Mouse (Mus musculus): Measurements from ENCODE around the gene Pde12. TPM values are rescaled to one million over a fixed set of nuclear protein-coding genes. Genes with fewer than 3 reads are reported as not detected.

The Pde12 gene
- 3.9 and 4.3 TPM in 2 replicates for polyA plus RNA-seq (2012; rRNA removed; ENCODE audit: low replicate concordance)

GRCm38 (mm10) chr14:26669292-26670073, at the start of gene Pde12:
Gene Pde12, minus strand, starts transcription at chr14:26669883.

GRCm38 (mm10) chr14:26692974-26693373, 23.3 kb upstream of the Pde12 start, which contains the start of gene Dnah12:
Gene Dnah12, plus strand, starts transcription at chr14:26693274.

GRCm38 (mm10) chr14:26637851-26638707, 31.6 kb downstream of the Pde12 start, which contains the start of gene Arf4:
Gene Arf4, plus strand, starts transcription at chr14:26638074.

Other genes with a start within 250 kb of the Pde12 start
- gene Slmap, start 135.0 kb downstream of the Pde12 start, polyA plus RNA-seq (2012; rRNA removed; ENCODE audit: low replicate concordance): 18.3 and 25.0 TPM in 2 replicates
- 5.3 and 6.7 TPM in 2 replicates for gene Dennd6a, start 96.0 kb downstream of the Pde12 start, polyA plus RNA-seq (2012; rRNA removed; ENCODE audit: low replicate concordance)
- 299 and 464 TPM in 2 replicates for gene Arf4, start 31.8 kb downstream of the Pde12 start, polyA plus RNA-seq (2012; rRNA removed; ENCODE audit: low replicate concordance)
- not detected in 2 replicates for gene Dnah12, start 23.4 kb upstream of the Pde12 start, polyA plus RNA-seq (2012; rRNA removed; ENCODE audit: low replicate concordance)
- not detected in 2 replicates for gene Asb14, start 224.7 kb upstream of the Pde12 start, polyA plus RNA-seq (2012; rRNA removed; ENCODE audit: low replicate concordance)